Mouse (Mus musculus): ENCODE data around the gene Folr1.

DNA sequence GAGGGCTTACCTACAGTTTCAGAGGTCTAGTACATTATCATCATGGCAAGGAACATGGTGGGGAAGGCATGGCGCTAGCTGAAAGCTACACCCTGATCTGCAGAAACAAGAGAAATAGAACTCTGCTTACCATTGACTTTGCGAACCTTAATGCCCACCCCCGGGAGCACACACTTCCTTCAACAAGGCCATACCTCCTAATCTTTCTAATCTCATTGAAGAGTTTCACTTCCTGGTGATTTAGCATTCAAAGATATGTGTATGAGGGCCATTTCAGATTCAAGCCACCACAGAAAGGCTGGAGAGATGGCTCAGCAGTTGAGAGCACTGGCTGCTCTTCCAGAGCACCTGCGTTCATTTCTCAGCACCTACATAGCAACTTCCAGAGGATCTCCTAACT lies 13.5 kb downstream of the Folr1 start, which contains the start of gene Folr2:
- no peak for TF ChIP-seq GATA1 (IDR thresholded peaks at IDR 0.05; ENCODE audit: borderline replicate concordance, low read length)
- TF ChIP-seq FLI1 (IDR thresholded peaks at IDR 0.05; ENCODE audit: low read length) = no peak
